Mouse (Mus musculus) heart, adult 2 months (tissue): ENCODE data around the gene Anks3. TPM values are rescaled to one million over a fixed set of nuclear protein-coding genes. Genes with fewer than 3 reads are reported as not detected.

ENCODE experiments used
- DNase-seq, 2 experiments: peaks; one replicate each; pipeline ENCODE4 v3.0.0; 2021
- H3K27ac ChIP-seq: fragments of 200-600 bp; 2 replicates; pipeline ENCODE4 v1.8.1; 2022
- H3K27me3 ChIP-seq: fragments of 200-500 bp; 2 replicates; pipeline ENCODE4 v1.6.1; 2012; ENCODE audit warnings: mild to moderate bottlenecking, low read length, inconsistent platforms, mixed read lengths; ENCODE audit not compliant: control insufficient read depth, insufficient read depth
- H3K36me3 ChIP-seq: fragments of 200-500 bp; 2 replicates; pipeline ENCODE4 v1.6.1; 2012; ENCODE audit warnings: low read length, inconsistent platforms; ENCODE audit not compliant: control insufficient read depth, insufficient read depth
- H3K4me1 ChIP-seq: fragments of 200-500 bp; 2 replicates; pipeline ENCODE4 v1.6.1; 2011; ENCODE audit warnings: low read length; ENCODE audit not compliant: control insufficient read depth, insufficient read depth
- H3K4me3 ChIP-seq: fragments of 200-600 bp; 2 replicates; pipeline ENCODE4 v1.8.1; 2022
- H3K79me2 ChIP-seq: fragments of 200-500 bp; replicated peaks from 2 replicates; pipeline ENCODE4 v1.6.1; 2012; ENCODE audit warnings: mild to moderate bottlenecking, inconsistent platforms, low read length, moderate library complexity, mixed read lengths; ENCODE audit not compliant: control insufficient read depth, insufficient read depth
- H3K9ac ChIP-seq: fragments of 200-500 bp; 2 replicates; pipeline ENCODE4 v1.6.1; 2012; ENCODE audit warnings: low read depth, mild to moderate bottlenecking, control low read depth, inconsistent platforms, low read length, mixed read lengths
- CTCF ChIP-seq: fragments of 200-600 bp; IDR thresholded peaks from 2 replicates; pipeline ENCODE4 v1.8.1; 2022; ENCODE audit warnings: antibody characterized with exemption, mild to moderate bottlenecking, moderate library complexity
- EP300 ChIP-seq: fragments of 200-500 bp; IDR thresholded peaks from 2 replicates; pipeline ENCODE4 v1.6.1; 2011; ENCODE audit warnings: low read depth, low read length, control low read depth; ENCODE audit not compliant: insufficient read depth
- POLR2A ChIP-seq: fragments of 200-500 bp; IDR thresholded peaks from 2 replicates; pipeline ENCODE4 v1.6.1; 2011; ENCODE audit warnings: mild to moderate bottlenecking, low read depth, low read length, control low read depth; ENCODE audit not compliant: insufficient read depth
- WGBS: fragments of 180-500 bp; shearing (Covaris S2); methylation state at CpG from one replicate; pipeline ENCODE4 v1.1.7; 2018; 5-methylcytosine and 5-hydroxymethylcytosine counted together
- intact Hi-C: fragments of 180-260 bp; cut with DNase I; formaldehyde crosslinking; loops from one replicate; pipeline ENCODE4 v1.15.1; 2025
- polyA plus RNA-seq: library from polyadenylated mRNA; depleted of rRNA; stranded (reverse); fragments of >200 nt; gene quantifications from 2 replicates; pipeline ENCODE4 v1.2.3, GENCODE M21; 2012
- total RNA-seq, 2 experiments: library from RNA; stranded (reverse); gene quantifications; 2 replicates each; pipeline ENCODE4 v1.2.3; 2021

The Anks3 gene
- total and polyA plus RNA-seq, 3 experiments: 11.4 to 21.3 (median 12.7) TPM

GRCm38 (mm10) chr16:4916608-4917007 is 47.4 kb downstream of the Anks3 start:
- Histone ChIP-seq H3K79me2 (no peaks in the 10 kb centered on the region), H3K4me3 (no peak overlapping the region), H3K9ac (no peak overlapping the region), H3K27me3 (no peaks in the 10 kb centered on the region), H3K27ac (no peak overlapping the region), H3K4me1 (peaks cover 20% of the 10 kb centered on the region), H3K36me3 (peaks cover 2% of the 10 kb centered on the region)
- intact Hi-C loops: no loop called here
- no peak for TF ChIP-seq POLR2A
- TF ChIP-seq EP300: no peak
- no peak for TF ChIP-seq CTCF
- no peak for DNase-seq
- 95% methylated on average over 2 of the region's 2 CpGs for WGBS

DNA sequence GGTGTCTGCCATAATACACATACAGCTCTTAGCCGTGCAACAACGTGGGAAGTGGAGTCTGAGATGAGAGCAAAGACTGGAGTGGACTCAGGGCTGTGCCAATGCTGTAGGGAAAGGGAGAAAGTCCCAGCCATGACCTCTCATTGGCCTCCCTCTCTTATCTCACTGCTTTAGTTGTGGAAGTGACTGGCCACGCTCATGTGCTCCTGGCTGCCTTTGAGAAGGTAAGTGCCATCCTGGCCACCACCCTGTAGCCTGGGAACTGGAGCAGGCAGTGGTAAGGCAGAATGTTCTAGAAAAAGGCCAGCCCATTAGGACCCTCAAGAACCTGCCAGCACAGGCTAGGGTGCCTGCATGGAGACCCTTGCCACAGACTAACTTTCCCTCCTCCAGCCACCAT is 48.1 kb downstream of the Anks3 start:
- TF ChIP-seq CTCF (no peak), POLR2A (no peak), EP300 (0 out of 2 replicates have a peak, but pooled peaks have one; percentile 48)
- Histone ChIP-seq H3K79me2 (no peaks in the 10 kb centered on the region), H3K36me3 (peaks cover 2% of the 10 kb centered on the region), H3K4me3 (no peak overlapping the region), H3K4me1 (peaks cover 20% of the 10 kb centered on the region), H3K27me3 (no peaks in the 10 kb centered on the region), H3K27ac (peak overlapping the region; percentile 32), H3K9ac (no peak overlapping the region)
- intact Hi-C loops: no loop called here
- DNase-seq: peak in 1 of 2 experiments; percentile 36
- WGBS: 44% methylated on average over 3 of the region's 3 CpGs

DNA sequence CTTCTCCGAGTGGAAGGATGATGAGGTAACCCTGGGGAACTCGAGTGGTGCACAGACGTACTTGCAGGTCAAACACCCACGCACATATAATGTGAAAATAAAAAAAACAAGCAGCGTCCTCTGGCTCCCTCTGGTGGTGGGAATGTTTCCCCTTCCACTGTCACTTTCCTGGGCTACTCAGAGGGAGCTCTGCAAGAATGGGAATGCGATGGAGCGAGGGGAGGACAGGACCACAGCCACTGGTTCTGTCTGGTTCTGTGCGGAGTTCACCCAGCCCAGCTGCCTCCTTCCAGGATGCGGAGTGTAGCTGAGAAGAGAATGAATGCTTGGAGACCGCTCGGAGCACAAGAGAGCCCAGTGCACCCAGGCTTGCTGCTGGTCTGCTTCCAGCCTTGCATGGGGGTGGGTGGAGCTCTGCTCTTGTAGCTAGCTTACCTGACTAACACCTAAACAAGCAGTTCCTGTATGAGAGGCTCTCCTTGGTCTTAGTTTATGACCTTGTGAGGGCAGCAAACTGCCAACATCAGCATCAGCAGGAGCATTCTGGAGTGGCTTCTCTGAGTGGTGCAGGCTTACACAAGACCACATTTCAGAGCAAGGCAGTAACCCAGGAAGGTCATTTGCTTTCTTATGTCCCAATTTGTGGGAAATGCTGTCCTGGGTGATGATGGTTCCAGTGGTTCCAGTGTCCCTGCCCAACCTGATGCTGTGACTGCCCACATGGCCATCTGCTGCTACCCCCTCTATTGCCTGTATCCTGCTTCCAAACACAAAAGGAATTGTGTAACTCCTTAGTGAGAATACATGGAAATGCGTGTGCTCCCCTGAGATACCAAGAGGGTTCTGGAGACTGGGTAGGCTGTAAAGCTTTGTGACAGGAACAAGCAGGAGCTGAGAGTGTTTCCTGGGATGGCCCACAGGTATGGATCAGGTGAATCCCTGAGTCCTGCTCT is 49.9 kb downstream of the Anks3 start:
- intact Hi-C loops: loop anchor here (1.0 to 2.0 kb wide), 2 partner anchors 35 to 51 kb away; no protein-coding TSS in a partner anchor
- H3K9ac ChIP-seq: 0 out of 2 replicates have a peak overlapping the region, but pooled peaks have one; percentile 7
- TF ChIP-seq CTCF: peak; percentile 99
- peak; percentile 83 for TF ChIP-seq EP300
- no peak for TF ChIP-seq POLR2A
- peak overlapping the region; percentile 58 for H3K27ac ChIP-seq
- no peaks in the 10 kb centered on the region for H3K79me2 ChIP-seq
- 27% methylated on average over 12 of the region's 12 CpGs for WGBS
- no peak overlapping the region; the same call in 1 of the 2 replicates for H3K4me3 ChIP-seq
- DNase-seq: peak; percentile 85 to 88
- H3K36me3 ChIP-seq: no peaks in the 10 kb centered on the region; the same call in 1 of the 2 replicates
- H3K27me3 ChIP-seq: no peaks in the 10 kb centered on the region
- peaks cover 15% of the 10 kb centered on the region for H3K4me1 ChIP-seq

DNA sequence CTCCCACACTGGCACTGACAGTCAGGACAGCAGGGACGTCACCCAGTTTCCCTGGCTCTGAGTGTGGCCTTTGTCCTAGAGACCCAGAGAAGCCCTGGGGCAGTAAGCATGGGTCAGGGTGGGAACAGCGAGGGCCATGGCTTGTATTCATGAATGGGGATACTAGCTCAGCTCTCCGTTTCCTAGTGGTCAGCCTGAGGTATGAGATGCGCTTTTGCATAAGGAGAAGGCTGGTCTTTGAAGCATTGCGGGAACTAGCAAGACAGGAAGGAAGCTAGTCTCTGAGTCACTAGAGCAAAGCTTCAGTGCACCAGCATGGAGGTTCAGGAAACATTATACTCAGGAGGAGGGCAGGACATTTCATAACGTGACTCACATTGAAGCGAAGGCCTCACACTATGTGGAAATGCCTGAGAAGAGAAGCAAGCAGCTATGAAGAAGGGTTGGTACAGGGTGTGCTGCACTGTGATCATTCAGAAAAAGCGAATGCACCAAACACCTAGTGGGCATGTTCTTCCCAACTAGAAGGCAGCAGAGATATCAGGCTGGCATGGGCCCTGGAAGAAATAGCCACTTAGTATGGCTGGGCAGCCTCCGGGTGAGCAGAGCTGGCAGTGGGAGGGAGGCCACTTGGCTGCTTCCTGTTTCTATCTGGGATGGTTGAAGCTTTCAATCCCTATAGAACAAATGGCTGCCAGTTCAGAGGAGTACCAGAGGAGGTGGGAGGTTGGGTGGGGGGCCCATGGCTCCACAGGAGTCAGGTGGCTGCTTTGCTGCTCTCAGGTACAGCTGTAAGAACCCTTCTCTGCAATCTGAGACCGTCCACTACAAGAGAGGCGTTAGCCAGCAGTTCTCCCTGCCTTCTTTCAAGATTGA is 50.9 kb downstream of the Anks3 start:
- Histone ChIP-seq H3K27ac (peak overlapping the region; percentile 58), H3K27me3 (no peaks in the 10 kb centered on the region), H3K4me1 (peaks cover 15% of the 10 kb centered on the region), H3K4me3 (no peak overlapping the region; the same call in 1 of the 2 replicates), H3K9ac (0 out of 2 replicates have a peak overlapping the region, but pooled peaks have one; percentile 7), H3K36me3 (no peaks in the 10 kb centered on the region; the same call in 1 of the 2 replicates), H3K79me2 (no peaks in the 10 kb centered on the region)
- TF ChIP-seq POLR2A (no peak), CTCF (peak; percentile 15; the same call in 1 of the 2 replicates), EP300 (0 out of 2 replicates have a peak, but pooled peaks have one; percentile 14)
- DNase-seq: peak; percentile 31 to 41
- intact Hi-C loops: loop anchor here (1.0 to 2.0 kb wide), 2 partner anchors 34 to 50 kb away; no protein-coding TSS in a partner anchor
- WGBS: 27% methylated on average over 11 of the region's 11 CpGs

GRCm38 (mm10) chr16:4912074-4912648 is 51.8 kb downstream of the Anks3 start:
- no peak for DNase-seq
- H3K36me3 ChIP-seq: peaks cover 2% of the 10 kb centered on the region; the same call in 1 of the 2 replicates
- intact Hi-C loops: loop anchor here (2.0 kb wide), 1 partner anchor 33 kb away; no protein-coding TSS in a partner anchor
- TF ChIP-seq CTCF (no peak), EP300 (no peak), POLR2A (no peak)
- H3K27me3 ChIP-seq: no peaks in the 10 kb centered on the region
- WGBS: 73% methylated on average over 10 of the region's 10 CpGs
- H3K9ac ChIP-seq: no peak overlapping the region
- H3K4me3 ChIP-seq: no peak overlapping the region
- peaks cover 16% of the 10 kb centered on the region for H3K4me1 ChIP-seq
- H3K27ac ChIP-seq: peak overlapping the region; percentile 58
- H3K79me2 ChIP-seq: no peaks in the 10 kb centered on the region
